Mouse (Mus musculus) liver, embryonic 14.5 days (tissue): ENCODE data around the gene Sema4a.

Experiments
- CTCF ChIP-seq: IDR thresholded peaks from 2 replicates; pipeline ENCODE4 v1.5.1; 2016; ENCODE audit warnings: antibody characterized with exemption, low read depth, control low read depth
- EP300 ChIP-seq: IDR thresholded peaks from 2 replicates; pipeline ENCODE4 v1.6.1; 2016; ENCODE audit warnings: antibody characterized with exemption, low read depth

GRCm38 (mm10) chr3:88447676-88448183 lies 13.3 kb downstream of the Sema4a start:
- TF ChIP-seq CTCF (no peak), EP300 (no peak)
